Mouse (Mus musculus) cerebral cortex, adult 2 months (tissue): ENCODE measurements around the gene Ndufv1.

Experiments used
- WGBS: fragments of 180-500 bp; shearing (Covaris S2); methylation state at CpG from one replicate; pipeline ENCODE4 v1.1.7; 2018; 5-methylcytosine and 5-hydroxymethylcytosine counted together

Ndufv1 gene

DNA sequence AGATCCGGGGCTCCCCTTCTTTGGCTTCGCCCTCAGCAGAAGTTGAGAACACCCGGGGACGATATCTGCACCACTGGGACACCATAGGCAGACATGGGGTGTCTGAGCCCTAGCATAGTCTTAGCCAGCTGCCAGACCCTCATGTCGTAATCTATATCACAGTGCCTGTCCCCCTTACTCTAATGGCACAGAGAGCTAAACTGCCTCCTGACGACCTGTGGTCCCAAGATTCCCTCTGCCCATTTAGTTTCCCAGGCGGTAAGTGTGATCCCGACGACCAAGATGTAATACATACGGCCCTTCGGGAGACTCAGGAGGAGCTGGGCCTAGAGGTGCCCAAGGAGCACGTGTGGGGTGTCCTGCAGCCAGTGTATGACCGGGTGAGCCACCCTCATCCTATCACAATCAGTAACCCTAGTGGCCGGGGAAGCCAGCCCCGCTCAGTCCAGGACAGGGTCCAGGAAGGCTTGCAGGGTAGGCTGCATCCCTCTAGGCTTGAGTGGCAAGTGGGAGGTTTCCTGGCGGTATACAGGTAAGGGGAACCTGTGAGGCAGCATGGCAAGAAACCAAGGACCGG, 11.6 kb downstream of the Ndufv1 start:
- WGBS: 24% methylated on average over 17 of the region's 17 CpGs

DNA sequence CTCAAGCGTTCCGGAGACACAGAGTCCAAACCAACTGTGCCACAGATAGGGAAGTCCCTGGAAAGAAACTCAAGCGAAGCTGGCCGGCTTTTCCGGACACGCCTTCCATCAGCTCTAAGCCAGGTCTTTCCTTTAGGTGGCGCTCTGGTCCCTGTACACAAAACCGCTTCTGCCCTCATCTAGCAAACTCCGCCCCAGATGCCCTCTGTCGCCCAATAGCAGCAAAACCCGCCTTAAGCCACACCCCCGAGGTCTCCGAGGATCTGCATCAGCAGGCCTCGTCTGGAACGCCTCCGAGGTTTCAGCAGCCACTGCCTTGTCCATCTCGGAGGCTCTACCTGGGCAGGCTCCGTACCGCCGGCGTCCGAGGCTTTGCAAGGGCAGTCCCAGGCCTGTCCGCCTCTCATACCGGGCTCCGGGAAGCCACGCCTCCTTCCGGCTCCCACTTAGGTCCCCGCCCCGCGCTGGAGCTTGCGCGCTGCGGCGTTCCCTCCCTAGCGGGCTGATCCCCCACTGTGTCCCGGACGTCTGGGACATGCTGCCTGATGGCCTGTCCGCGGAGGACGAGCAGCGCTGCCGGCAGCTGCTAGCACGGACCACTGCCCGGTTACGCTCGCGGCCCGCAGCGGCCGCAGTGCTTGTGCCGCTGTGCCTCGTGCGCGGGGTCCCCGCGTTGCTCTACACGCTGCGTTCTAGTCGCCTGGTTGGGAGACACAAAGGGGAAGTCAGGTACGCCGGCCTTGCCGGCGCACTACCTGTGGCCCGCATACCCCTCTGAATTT, 12.3 kb downstream of the Ndufv1 start, which contains the start of the genes Nudt8 and Gm49405:
Gene Nudt8 (plus strand): TSS at position 462 of the 782 bp plus-strand sequence.
Gene Gm49405 (plus strand): TSS at position 508 of the 782 bp plus-strand sequence.
- under 1% methylated on average over 64 of the region's 64 CpGs for WGBS

DNA sequence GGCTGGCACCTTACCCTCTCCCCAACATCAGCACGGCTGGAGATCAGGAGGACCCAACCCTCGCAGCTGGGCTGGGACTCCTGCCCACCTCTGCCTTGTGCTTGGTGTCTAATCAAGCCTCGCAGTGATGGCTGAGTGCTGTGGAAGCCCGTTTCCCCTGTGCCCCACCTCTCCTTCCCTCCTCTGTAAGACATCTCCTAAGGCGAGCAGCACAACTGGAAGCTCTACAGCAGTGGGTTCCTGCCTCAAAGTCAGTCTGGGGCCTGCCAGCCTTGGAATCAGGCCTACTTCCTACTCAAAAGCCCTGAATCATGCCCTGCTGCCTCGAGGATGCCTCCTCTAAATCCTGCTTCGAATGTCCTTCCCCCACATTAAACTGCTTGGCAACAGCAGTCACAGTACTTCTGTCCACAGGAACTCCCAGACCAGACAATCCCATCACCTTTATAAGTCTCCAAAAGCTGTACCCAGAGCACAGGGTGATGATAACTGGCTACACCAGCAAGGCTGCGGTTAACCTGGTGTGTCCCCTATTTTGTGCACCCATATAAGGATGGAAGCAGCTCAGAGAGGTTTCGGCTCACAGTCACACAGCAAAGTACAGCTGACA, 13.4 kb downstream of the Ndufv1 start:
- WGBS: 64% methylated on average over 9 of the region's 9 CpGs

DNA sequence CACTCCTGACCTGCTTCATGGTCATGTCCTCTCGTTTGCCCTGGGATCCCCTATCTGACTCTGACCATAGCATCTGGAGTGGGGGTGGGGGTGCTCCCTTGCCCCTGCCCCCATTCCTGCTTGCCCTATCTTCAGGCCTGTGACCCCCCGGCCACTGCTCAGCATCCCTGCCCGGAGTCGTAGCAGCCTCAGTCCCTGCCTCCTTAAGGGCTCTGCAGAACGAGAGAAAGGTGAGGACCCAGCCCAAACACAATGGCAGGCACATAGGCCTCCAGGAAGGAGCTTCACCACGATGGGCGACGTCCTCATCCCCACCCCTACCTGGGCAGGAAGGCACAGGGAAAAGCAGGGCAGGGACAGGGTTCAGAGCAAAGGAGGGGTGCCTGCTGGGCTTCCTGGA, 14.3 kb downstream of the Ndufv1 start:
- 79% methylated on average over 8 of the region's 8 CpGs for WGBS

DNA sequence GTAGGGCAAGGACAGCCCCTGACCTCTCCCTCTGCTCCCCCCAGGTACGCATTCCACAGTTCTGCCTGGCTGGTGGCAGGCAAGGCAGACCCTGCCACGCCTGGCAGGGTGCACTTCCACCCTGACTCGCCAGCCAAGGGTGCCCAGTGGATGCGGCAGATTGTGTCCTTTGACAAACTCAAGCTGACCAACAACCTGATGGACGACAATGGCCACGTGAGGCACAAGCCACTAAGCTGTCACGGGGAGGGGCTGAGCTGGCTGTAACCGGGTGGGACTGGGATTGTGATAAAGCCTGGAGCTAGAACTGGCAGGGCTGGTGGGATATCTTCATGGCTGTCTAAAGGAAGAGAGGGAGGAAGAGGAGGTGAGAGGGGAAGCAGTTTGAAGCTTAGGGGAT, 15.4 kb downstream of the Ndufv1 start:
- WGBS: 72% methylated on average over 8 of the region's 8 CpGs

DNA sequence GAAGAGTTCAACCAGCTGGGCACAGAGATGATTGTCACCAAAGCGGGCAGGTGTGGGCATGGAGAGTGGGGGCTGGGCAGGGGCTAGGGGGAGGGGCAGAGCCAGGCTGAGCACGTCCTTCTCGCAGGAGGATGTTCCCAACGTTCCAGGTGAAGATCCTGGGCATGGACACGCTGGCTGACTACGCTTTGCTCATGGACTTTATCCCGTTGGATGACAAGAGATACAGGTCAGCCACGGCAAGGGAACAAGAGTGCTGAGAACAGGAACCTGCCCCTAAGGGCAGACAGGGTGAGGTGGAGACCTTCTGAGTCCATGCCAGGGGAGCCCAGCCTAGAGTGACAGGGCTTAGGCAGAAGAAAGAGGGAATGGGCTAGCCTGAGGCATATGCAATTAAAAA, 15.9 kb downstream of the Ndufv1 start:
- WGBS: 84% methylated on average over 8 of the region's 8 CpGs

DNA sequence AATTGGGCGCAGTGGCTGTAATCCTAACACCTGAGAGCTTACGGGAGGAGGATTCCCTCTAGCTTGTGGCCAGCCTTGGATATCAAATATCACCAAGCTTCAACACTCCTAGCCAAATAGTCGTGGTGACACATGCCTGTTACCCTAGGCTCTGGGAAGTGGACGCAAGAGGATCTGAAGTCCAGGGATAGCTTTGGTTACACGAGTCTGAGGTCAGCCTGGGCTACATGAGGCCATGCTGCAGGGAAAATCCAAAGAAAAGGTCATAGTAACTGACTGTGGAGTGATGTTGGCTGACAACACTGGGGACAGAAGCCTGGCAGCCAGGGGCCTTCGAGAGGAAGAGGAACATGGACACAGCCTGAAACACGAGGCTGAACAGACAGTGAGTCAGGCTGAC, 16.5 kb downstream of the Ndufv1 start:
- 79% methylated on average over 7 of the region's 7 CpGs for WGBS

DNA sequence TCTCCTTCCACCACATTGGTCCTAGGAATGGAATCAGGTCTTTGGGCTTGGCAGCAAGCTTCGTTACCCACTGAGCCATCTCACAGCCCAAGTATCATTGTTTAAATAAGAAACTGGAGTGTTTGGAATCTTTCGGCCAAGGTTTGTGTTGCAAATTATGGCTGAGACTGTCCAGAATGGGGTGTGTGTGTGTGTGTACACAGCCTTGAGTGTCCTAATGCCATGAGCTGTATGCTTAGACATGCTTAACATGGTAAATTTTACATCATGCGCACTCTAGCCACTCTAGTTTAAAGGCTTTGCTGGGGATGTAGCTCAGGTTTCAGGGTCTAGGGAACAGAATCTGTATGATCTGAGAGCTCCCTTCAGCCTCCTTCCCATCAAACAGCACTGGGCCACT, 17.1 kb downstream of the Ndufv1 start:
- 92% methylated on average over 3 of the region's 3 CpGs for WGBS

DNA sequence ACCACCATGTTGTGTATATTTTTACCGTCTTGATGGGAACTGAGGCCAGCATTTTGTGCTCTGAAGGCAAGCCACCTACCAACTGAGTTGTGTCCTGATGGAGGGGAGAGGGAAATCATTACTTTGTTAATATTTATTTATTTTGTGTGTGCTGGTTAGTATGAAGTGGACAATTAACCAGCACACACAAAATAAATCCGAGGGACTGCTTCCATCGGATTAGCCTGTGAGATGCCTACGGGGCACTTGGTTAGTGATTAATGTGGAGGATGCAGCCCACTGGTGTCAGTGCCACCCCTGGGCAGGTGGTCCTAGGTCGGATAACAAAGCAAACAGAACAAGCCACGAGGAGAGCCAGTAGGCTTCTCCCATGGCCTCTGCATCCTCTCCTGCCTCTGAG, 17.7 kb downstream of the Ndufv1 start:
- WGBS: 73% methylated on average over 6 of the region's 6 CpGs

DNA sequence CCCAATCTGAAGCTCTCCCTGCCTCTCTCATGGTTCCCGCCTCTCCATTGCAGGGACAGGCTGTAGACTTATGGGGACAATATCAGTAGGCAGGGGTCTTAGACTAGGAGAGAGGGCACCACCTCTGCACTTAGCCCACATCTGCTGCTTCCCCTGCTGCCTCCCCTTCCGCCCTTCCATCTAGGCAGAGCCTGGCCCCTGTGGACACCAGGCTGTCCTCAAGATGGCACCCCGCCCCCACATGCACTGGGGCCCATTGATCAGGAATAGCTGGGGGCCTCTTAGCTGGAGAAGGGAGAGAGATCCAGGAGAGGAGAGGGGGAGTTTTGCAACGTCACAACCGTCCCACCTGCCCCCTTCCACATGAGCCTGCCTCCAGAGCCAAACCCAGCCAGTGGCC, 20.2 kb downstream of the Ndufv1 start, which contains the start of gene Tbx10:
Gene Tbx10 (plus strand): TSS at position 337 of the 400 bp plus-strand sequence.
- 72% methylated on average over 5 of the region's 5 CpGs for WGBS

DNA sequence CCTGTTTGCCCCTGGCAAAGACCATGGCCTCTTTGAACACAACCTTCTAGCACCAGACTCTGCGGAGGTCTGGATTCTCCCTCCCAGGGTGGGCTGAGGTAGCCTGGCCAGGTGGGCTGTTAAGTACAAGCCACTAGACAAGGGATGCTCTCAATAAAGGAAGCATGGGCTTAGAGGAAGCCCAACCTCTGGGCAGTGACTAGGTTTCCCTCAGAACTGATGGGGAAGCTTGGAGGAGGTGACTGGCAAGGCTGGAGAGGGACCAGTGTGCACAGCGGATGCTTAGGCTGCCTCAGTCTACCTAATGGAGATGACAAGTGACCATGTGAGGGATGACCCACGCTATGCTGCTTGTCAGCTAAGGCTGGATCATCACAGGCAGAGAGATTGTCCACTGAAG, 20.6 kb downstream of the Ndufv1 start:
- WGBS: 92% methylated on average over 3 of the region's 3 CpGs

DNA sequence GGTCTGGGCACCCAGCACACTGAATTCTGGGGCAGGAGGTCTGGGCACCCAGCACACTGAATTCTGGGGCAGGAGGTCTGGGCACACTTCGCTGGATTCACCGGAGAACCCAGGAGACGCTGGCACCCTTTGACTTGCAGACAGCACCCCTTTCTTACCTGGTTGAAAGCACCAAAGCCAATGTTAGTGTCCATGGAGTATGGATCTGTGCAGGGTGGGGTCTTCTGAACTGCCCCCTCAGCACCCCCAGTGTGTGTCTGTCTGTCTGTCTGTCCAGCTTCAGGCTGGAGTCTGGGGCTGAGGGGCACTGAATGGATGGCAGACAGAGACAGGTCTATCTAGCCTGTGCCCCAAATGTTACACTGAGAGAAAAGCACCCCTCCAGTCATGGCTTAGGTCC, 21.0 kb downstream of the Ndufv1 start:
- 94% methylated on average over 3 of the region's 3 CpGs for WGBS

DNA sequence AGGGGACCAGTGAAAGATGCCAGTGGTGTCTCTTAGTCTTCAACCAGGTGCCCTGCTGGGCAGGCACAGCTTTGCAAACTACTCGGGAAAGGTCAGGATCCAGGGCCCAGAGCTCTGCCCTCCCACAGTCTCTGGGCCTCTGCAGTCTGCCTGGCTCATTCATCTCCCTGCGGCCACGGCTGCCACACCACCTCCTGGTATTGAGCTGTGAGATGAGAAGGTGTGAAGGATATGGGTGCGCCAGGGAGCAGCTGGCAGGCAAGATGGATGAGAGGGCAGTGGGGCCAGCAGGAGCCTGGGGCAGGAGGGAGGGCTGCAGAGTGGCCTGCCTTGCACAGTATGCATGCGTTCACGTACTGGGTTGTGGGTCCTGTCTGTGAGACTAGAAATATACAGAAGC, 21.8 kb downstream of the Ndufv1 start:
- WGBS: 79% methylated on average over 6 of the region's 6 CpGs

DNA sequence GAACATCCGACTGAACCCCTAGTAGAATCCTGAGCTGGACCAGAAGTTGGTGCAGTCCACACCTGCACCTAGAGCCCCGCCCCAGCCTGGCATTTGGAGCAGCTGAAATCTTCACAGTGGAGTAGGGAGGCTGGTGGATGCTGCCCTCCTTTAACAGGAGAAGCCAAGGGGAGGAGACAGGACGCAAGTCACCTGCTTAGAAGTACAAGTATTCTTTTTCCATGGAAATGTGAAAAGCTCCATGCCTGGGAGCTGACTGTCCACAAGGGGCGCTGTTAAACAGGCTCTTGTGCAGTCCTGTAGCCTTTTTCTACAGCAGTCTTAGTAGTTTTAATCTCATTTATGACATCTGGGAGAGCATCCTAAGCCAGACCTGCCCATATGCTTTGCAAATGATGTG, 23.9 kb downstream of the Ndufv1 start:
- WGBS: 93% methylated on average over 4 of the region's 4 CpGs

DNA sequence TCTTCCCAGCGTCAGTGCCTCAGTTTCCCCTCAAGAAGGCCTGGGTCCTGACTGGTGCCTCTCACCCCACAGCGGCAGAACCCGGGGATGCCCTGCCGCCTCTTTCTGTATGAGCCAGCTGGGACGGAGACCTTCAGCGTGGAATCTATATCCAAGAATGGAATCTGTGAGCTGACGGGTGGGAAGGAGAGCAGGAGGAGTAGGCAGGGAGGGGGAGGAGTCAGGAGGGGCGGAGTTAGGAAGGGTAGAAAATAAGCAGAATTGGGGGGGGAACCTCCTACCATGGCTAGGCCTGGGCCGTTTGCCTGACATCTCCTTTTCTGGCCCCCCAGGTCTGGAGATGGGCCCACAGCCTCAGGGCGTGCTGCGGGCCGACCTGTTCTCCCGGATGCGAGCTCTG, 24.5 kb downstream of the Ndufv1 start:
- 87% methylated on average over 14 of the region's 14 CpGs for WGBS

DNA sequence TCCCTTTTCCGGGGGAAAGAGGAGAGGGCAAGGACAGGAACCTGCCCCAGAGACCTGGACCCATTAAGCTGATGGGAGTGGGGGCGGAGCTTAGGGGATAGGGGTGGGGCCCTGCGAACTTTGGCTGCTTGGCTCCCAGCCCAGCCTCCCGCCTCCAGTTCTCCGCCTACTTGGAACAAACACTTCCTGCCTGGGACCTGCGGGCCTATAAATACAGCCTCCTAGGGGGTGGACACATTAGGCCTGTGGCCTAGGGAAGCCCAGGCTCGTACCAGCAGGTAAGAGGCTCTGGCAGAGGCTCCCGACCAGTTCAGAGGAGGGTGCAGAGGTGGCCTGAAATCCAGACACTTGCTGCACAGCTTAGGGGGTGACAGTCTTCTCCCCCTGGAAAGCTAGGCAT, 26.3 kb downstream of the Ndufv1 start, which contains the start of gene Acy3:
Gene Acy3 (plus strand): TSS at position 237 of the 400 bp plus-strand sequence.
- 26% methylated on average over 8 of the region's 8 CpGs for WGBS

DNA sequence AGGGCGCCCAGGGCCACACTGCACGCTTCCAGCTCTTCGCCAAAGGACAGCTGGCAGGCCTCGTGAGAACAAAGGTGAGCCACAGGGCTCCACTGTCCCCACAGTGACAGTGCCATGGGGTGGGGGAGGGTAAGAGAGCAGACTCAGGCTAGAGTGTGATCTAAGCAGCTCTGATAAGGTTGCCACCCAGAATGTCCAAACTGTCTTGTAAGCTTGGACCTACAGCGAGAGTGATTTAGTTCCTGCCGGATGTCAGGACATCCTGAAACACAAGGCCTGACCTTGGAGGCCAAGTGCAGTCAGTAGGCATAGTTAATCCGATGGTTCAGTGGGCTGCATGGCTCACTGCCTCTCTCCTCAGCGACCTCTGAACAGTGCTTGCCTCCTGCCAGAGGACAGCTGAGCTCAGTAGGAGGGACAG, 27.3 kb downstream of the Ndufv1 start:
- WGBS: 60% methylated on average over 8 of the region's 8 CpGs

DNA sequence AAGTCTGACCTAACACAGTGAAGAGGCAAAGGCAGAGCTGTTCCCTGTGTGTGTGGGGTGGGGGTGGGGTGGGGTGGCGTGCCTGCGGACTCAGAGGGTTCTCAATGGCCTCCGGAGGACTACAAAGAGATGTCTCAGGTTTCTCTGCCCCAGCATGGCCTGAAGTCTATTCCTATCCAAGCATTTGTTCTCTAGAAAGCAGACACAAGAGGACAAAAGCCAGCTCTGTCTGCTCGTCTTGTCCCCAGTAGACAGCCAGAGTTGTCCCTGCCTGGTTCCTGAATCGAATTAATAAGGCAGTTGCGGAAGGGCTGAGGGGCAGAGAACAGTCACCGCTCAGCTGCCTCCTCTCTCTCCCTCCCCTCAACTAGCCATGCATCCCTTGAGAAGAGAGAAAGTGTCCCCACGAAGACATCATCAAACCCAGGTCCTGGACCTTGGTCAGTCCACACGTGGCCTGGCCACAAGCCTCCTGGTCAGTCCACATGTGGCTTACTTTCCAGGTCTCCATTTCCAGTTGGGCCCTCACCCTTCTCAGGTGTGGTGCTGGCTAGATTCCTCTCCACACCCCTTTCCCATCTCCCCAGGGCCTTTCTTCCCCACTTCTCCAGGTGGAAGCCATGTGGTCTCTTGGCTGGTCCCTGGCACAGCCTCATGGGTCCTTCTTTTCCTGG, 28.9 kb downstream of the Ndufv1 start:
- WGBS: 59% methylated on average over 9 of the region's 9 CpGs

DNA sequence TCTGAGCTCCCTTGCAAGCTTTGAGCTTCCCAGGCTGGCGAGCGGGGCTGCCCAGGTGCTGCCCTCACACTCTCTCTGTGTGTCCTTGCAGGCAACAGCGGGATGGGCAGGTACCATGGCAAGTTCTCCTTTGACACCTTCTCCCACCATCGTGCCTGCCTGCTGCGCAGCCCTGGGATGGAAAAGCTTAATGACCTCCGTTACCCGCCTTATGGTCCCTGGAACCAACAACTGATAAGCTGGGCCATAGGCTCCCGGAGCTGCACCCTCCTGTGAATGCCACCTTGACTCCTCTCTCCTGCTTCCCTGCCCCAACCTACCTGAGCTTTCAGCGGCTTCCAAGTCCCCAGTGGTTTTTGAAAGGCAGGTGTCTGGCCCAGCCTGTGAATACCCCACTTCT, 31.7 kb downstream of the Ndufv1 start:
- WGBS: 85% methylated on average over 9 of the region's 9 CpGs

DNA sequence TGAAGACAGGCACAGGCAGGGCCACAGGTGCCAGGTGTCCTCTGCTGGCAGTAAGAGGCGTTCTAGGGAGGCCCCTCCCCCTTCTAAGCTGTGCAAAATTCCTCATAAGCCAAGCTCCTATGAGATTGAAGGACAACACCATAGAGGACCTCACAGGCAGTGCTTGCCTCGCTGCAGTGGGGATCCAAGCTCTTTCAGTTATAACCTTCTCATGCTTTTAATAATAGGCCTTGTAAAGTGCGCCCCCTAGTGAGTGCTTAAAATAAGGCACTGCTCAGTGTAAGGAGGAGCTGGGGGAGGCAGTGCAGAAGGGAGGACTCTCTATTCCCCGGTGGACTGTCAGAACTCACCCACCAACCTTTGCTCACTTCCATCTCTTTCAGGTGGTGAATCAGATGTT, 32.3 kb downstream of the Ndufv1 start:
- WGBS: 15% methylated on average over 4 of the region's 4 CpGs

DNA sequence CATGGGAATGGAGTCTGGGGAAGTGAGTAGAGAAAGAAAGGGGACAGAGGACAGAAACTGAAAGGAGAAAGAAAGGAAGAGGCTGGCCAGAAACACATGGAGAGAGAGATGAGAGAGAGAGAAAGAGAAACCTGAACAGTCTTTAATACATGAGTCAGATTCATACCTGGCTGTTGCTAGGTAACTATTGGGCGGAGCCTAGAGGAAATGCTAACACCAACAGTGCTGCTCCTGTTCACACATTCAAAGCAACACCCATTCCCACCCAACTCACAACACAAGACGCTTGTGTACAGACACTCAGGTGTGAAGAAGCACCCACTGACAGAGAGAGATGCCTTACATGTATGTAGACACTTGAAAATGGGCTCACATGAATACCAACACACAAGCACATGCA, 36.7 kb downstream of the Ndufv1 start:
- 84% methylated on average over 2 of the region's 2 CpGs for WGBS

DNA sequence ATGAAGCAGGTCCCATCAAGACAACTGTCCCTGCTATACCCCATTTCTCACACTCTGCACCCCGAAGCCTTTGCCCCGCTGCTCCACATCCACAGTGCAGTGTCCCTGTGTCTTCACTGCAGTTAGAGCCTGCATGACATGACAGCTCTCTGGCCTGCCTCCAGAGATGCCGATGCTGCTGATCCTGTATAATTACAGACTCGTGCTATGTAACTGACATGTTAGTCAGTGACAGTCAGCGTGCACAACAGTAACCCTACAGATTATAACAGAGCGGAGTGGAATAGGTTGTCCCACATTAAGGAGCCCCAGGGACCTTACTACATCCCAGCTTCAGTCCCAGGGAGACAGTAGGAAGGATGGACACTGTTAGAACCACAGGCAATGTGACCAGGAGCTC, 38.0 kb downstream of the Ndufv1 start:
- 77% methylated on average over 6 of the region's 6 CpGs for WGBS
